Mouse (Mus musculus) macrophage (primary cell): ENCODE measurements around the gene Pcx. TPM values are rescaled to one million over a fixed set of nuclear protein-coding genes. Genes with fewer than 3 reads are reported as not detected.

Experiments used
- polyA plus RNA-seq: library from polyadenylated mRNA; stranded (reverse); fragments of 250-400 nt; gene quantifications from 3 replicates; pipeline ENCODE4 v1.2.4, GENCODE M21; 2018; ENCODE audit warnings: inconsistent platforms

Pcx gene
- polyA plus RNA-seq, 1 experiment from 2014 or later, result 0.49 TPM

Other genes with a start within 250 kb of the Pcx start
- gene Ssh3, start 241.3 kb upstream of the Pcx start, polyA plus RNA-seq, result 32.6 to 83.1 TPM (median 36.6 TPM) in 3 replicates
- 3.2 to 8.1 TPM (median 5.6 TPM) in 3 replicates for gene Ankrd13d, start 227.3 kb upstream of the Pcx start, polyA plus RNA-seq
- 131 to 143 TPM (median 139 TPM) in 3 replicates for gene Grk2, start 204.2 kb upstream of the Pcx start, polyA plus RNA-seq
- gene Kdm2a, start 112.2 kb upstream of the Pcx start, polyA plus RNA-seq, result 30.1 to 62.8 TPM (median 39.7 TPM) in 3 replicates
- 4.4 to 12.0 TPM (median 6.0 TPM) in 3 replicates for gene Rhod, start 71.0 kb upstream of the Pcx start, polyA plus RNA-seq
- not detected in 3 replicates for gene Syt12, start 33.0 kb upstream of the Pcx start, polyA plus RNA-seq
- gene 2010003K11Rik, start 11.9 kb upstream of the Pcx start, polyA plus RNA-seq, result not detected in 3 replicates
- gene Lrfn4, start 105.2 kb downstream of the Pcx start, polyA plus RNA-seq, result 0.61 to 2.0 TPM (median 1.0 TPM) in 3 replicates
- gene Rce1, start 115.2 kb downstream of the Pcx start, polyA plus RNA-seq, result 11.3 to 29.4 TPM (median 20.2 TPM) in 3 replicates
- not detected in 3 replicates for gene Gm960, start 188.2 kb downstream of the Pcx start, polyA plus RNA-seq
- 0.05 to 0.11 TPM (median 0.10 TPM) in 3 replicates for gene Sptbn2, start 200.7 kb downstream of the Pcx start, polyA plus RNA-seq
- gene Rbm4b, start 246.0 kb downstream of the Pcx start, polyA plus RNA-seq, result 5.4 to 7.3 TPM (median 5.9 TPM) in 3 replicates